Mouse (Mus musculus): ENCODE results near the gene Chst1.

- TF ChIP-seq CTCF (IDR thresholded peaks at IDR 0.05; ENCODE audit: low read depth, low read length) (no peak), GATA2 (IDR thresholded peaks at IDR 0.05; ENCODE audit: borderline replicate concordance, low read depth, low read length) (no peak)
Measured at GRCm38 (mm10) chr2:92618016-92618415, 18.5 kb downstream of the Chst1 start.

All from G1E (cell line).